Mouse (Mus musculus): ENCODE data around the gene Ulk4. TPM values are rescaled to one million over a fixed set of nuclear protein-coding genes. Genes with fewer than 3 reads are reported as not detected.

Ulk4 gene
- total and polyA plus RNA-seq, 3 experiments = 26.6 to 31.1 TPM; not detected in 1

GRCm38 (mm10) chr9:121108110-121108509, 168.9 kb downstream of the Ulk4 start:
- Histone ChIP-seq H3K79me2 (ENCODE audit: control insufficient read depth, insufficient read depth, low read length, poor library complexity) (no peaks in the 10 kb centered on the region), H3K9ac (ENCODE audit: control insufficient read depth, low read depth, low read length, poor library complexity, severe bottlenecking) (no peak overlapping the region), H3K9me3 (replicated peaks; ENCODE audit: insufficient read depth, low read length) (no peaks in the 10 kb centered on the region), H3K27me3 (ENCODE audit: control insufficient read depth in 1 of 2, insufficient read depth in 2 of 2, low read length in 2 of 2) (no peaks in the 10 kb centered on the region), H3K36me3 (ENCODE audit: control insufficient read depth in 1 of 2, insufficient read depth in 2 of 2, low read length in 2 of 2) (no peaks in the 10 kb centered on the region), H3K4me3 (ENCODE audit: control insufficient read depth in 1 of 2, insufficient read depth in 1 of 2, low read depth in 2 of 2, low read length in 2 of 2) (no peak overlapping the region), H3K4me1 (ENCODE audit: control insufficient read depth in 1 of 2, insufficient read depth in 2 of 2, low read length in 2 of 2) (no peaks in the 10 kb centered on the region), H3K27ac (ENCODE audit: control insufficient read depth, low read depth, low read length) (no peak overlapping the region)
- peak; percentile 75 for DNase-seq (ENCODE audit: low read depth, low spot score)
- TF ChIP-seq SMC3 (IDR thresholded peaks at IDR 0.05; ENCODE audit: low read depth, low read length) (peak; percentile 83), RCOR1 (IDR thresholded peaks at IDR 0.05; ENCODE audit: low read depth, low read length) (peak; percentile 20; the same call in 1 of the 2 replicates), CTCF (IDR thresholded peaks at IDR 0.05 in 2 of 3, conservative IDR thresholded peaks at IDR 0.05 in 1 of 3; ENCODE audit: control insufficient read depth in 1 of 3, insufficient read depth in 1 of 3, low read depth in 2 of 3, low read length in 3 of 3, poor library complexity in 1 of 3, severe bottlenecking in 1 of 3) (peak; percentile 88 to 97 (median 89)), RAD21 (IDR thresholded peaks at IDR 0.05; ENCODE audit: low read depth, low read length) (peak; percentile 70), ZC3H11A (IDR thresholded peaks at IDR 0.05; ENCODE audit: low read depth, low read length) (peak; percentile 62), E2F4 (IDR thresholded peaks at IDR 0.05; ENCODE audit: borderline replicate concordance, low read depth, low read length) (no peak)

GRCm38 (mm10) chr9:121107643-121108042, 169.4 kb downstream of the Ulk4 start:
- Histone ChIP-seq H3K9ac (ENCODE audit: control insufficient read depth, low read depth, low read length, poor library complexity, severe bottlenecking) (no peak overlapping the region), H3K36me3 (ENCODE audit: control insufficient read depth in 1 of 2, insufficient read depth in 2 of 2, low read length in 2 of 2) (no peaks in the 10 kb centered on the region), H3K27me3 (ENCODE audit: control insufficient read depth in 1 of 2, insufficient read depth in 2 of 2, low read length in 2 of 2) (no peaks in the 10 kb centered on the region), H3K27ac (ENCODE audit: control insufficient read depth, low read depth, low read length) (no peak overlapping the region), H3K4me1 (ENCODE audit: control insufficient read depth in 1 of 2, insufficient read depth in 2 of 2, low read length in 2 of 2) (no peaks in the 10 kb centered on the region), H3K79me2 (ENCODE audit: control insufficient read depth, insufficient read depth, low read length, poor library complexity) (no peaks in the 10 kb centered on the region), H3K9me3 (replicated peaks; ENCODE audit: insufficient read depth, low read length) (no peaks in the 10 kb centered on the region), H3K4me3 (ENCODE audit: control insufficient read depth in 1 of 2, insufficient read depth in 1 of 2, low read depth in 2 of 2, low read length in 2 of 2) (no peak overlapping the region)
- TF ChIP-seq HCFC1 (IDR thresholded peaks at IDR 0.05; ENCODE audit: low read depth, low read length) (no peak), POLR2AphosphoS5 (IDR thresholded peaks at IDR 0.05; ENCODE audit: borderline replicate concordance, low read depth, low read length) (no peak), MAZ (IDR thresholded peaks at IDR 0.05; ENCODE audit: low read depth, low read length) (no peak), NELFE (IDR thresholded peaks at IDR 0.05; ENCODE audit: low read depth, low read length) (no peak), GATA1 (IDR thresholded peaks at IDR 0.05; ENCODE audit: low read depth, low read length) (no peak), ETS1 (IDR thresholded peaks at IDR 0.05; ENCODE audit: low read depth, low read length) (no peak), RCOR1 (IDR thresholded peaks at IDR 0.05; ENCODE audit: low read depth, low read length) (no peak), USF2 (IDR thresholded peaks at IDR 0.05; ENCODE audit: borderline replicate concordance in 1 of 2, insufficient read depth in 1 of 2, low read depth in 1 of 2, low read length in 2 of 2) (no peak), TBP (IDR thresholded peaks at IDR 0.05; ENCODE audit: low read depth, low read length) (no peak), SMC3 (IDR thresholded peaks at IDR 0.05; ENCODE audit: low read depth, low read length) (no peak), POLR2AphosphoS2 (IDR thresholded peaks at IDR 0.05; ENCODE audit: low read length) (no peak), ZNF384 (IDR thresholded peaks at IDR 0.05; ENCODE audit: low read depth, low read length) (no peak), MYB (IDR thresholded peaks at IDR 0.05; ENCODE audit: low read depth, low read length) (no peak), ELF1 (IDR thresholded peaks at IDR 0.05; ENCODE audit: low read depth, low read length) (no peak), ZMIZ1 (IDR thresholded peaks at IDR 0.05; ENCODE audit: low read depth, low read length) (no peak), MEF2A (IDR thresholded peaks at IDR 0.05; ENCODE audit: extremely low read depth, insufficient replicate concordance, low read depth, low read length, poor library complexity, severe bottlenecking) (no peak), USF1 (IDR thresholded peaks at IDR 0.05; ENCODE audit: low read depth, low read length) (no peak)
- no peak for DNase-seq (ENCODE audit: low read depth, low spot score)
